Mouse (Mus musculus) midbrain, embryonic 12.5 days (tissue): ENCODE measurements around the gene Cds1. TPM values are rescaled to one million over a fixed set of nuclear protein-coding genes. Genes with fewer than 3 reads are reported as not detected.
"Not testable (repeated sequence)": the region's sequence is repeated elsewhere in the genome, so short reads cannot be mapped to it uniquely, and the experiment has no call there.

ENCODE experiments used
- ATAC-seq: fragments of 200-750 bp; cut with Nextera tagmentation; 2 replicates; pipeline ENCODE4 v1.8.0; 2017; ENCODE audit warnings: low read depth, moderate TSS enrichment, moderate library complexity; ENCODE audit not compliant: low FRiP score
- H3K27ac ChIP-seq: fragments of 300-500 bp; sonication (generic); replicated peaks from 2 replicates; pipeline ENCODE4 v1.5.1; 2016; ENCODE audit warnings: mild to moderate bottlenecking
- H3K27me3 ChIP-seq: fragments of 300-500 bp; sonication (generic); 2 replicates; pipeline ENCODE4 v1.6.1; 2016; ENCODE audit warnings: mild to moderate bottlenecking
- H3K36me3 ChIP-seq: fragments of 300-500 bp; sonication (generic); 2 replicates; pipeline ENCODE4 v1.6.1; 2016
- H3K4me1 ChIP-seq: fragments of 300-500 bp; sonication (generic); 2 replicates; pipeline ENCODE4 v1.6.1; 2016
- H3K4me2 ChIP-seq: fragments of 300-500 bp; sonication (generic); replicated peaks from 2 replicates; pipeline ENCODE4 v1.6.1; 2016; ENCODE audit warnings: mild to moderate bottlenecking, moderate library complexity
- H3K4me3 ChIP-seq: fragments of 300-500 bp; sonication (generic); 2 replicates; pipeline ENCODE4 v1.5.1; 2016; ENCODE audit warnings: mild to moderate bottlenecking
- H3K9ac ChIP-seq: fragments of 300-500 bp; sonication (generic); replicated peaks from 2 replicates; pipeline ENCODE4 v1.6.1; 2016; ENCODE audit warnings: mild to moderate bottlenecking, moderate library complexity
- H3K9me3 ChIP-seq: fragments of 300-500 bp; sonication (generic); 2 replicates; pipeline ENCODE4 v1.6.1; 2016; ENCODE audit warnings: mild to moderate bottlenecking
- WGBS: fragments of 180-500 bp; shearing (Covaris S2); methylation state at CpG from one replicate; pipeline ENCODE4 v1.1.7; 2016; 5-methylcytosine and 5-hydroxymethylcytosine counted together
- polyA plus RNA-seq: library from polyadenylated mRNA; unstranded; fragments of >200 nt; fragmentation: Nextera tagmentation; extraction: Ambion mirVana; gene quantifications from 2 replicates; pipeline ENCODE4 v1.2.1, GENCODE M21; 2016

The Cds1 gene
- polyA plus RNA-seq, 1 experiment from 2014 or later: 1.4 TPM

DNA sequence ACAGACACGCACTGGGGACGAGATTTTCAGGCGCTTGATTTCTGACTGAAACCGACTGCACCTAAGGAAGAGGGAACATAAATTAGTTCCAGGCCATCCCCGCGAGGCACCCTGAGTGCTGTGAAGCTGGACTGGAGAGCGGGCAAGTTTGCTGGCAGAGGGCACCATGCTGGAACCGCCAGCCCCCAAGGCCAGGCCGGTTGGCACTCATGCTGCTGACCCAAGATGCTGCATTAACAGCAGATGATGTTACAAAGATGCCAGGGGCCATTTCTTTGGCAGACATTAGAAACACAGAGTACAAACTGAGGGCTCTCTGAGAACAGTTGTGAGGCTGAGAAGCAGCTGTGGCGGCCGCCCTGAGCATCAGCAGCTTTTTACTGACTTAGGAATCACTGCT is 71.3 kb downstream of the Cds1 start:
- Histone ChIP-seq H3K4me1 (no peaks in the 10 kb centered on the region), H3K4me3 (no peak overlapping the region), H3K9me3 (no peaks in the 10 kb centered on the region), H3K36me3 (peaks cover 87% of the 10 kb centered on the region), H3K4me2 (no peak overlapping the region), H3K9ac (no peak overlapping the region), H3K27me3 (no peaks in the 10 kb centered on the region), H3K27ac (no peak overlapping the region)
- no peak for ATAC-seq
- 95% methylated on average over 11 of the region's 11 CpGs for WGBS

DNA sequence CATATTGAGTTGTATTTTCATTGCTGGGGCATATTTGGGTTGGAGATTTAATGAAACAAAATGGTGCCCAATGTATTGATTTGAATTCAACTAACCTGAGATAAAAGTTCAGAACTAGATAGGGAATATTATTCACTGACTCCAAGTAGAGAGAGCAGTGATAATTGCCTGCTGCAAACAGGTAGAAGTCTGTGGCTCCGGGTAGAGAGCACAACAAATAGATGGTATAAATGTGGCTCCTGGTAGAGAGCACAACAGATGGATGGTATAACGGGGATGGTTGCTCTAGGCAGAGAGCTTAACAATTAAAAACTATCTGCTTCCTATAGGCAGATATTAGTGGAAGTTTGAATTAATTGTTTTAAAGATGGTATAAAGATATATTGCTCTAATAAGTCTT is 72.7 kb downstream of the Cds1 start:
- H3K27ac ChIP-seq, H3K9ac ChIP-seq, H3K27me3 ChIP-seq, H3K4me1 ChIP-seq, ATAC-seq, H3K4me2 ChIP-seq, H3K4me3 ChIP-seq, H3K9me3 ChIP-seq: not testable (repeated sequence)
- H3K36me3 ChIP-seq: peaks cover 89% of the 10 kb centered on the region
- 96% methylated on average over 2 of the region's 2 CpGs for WGBS

DNA sequence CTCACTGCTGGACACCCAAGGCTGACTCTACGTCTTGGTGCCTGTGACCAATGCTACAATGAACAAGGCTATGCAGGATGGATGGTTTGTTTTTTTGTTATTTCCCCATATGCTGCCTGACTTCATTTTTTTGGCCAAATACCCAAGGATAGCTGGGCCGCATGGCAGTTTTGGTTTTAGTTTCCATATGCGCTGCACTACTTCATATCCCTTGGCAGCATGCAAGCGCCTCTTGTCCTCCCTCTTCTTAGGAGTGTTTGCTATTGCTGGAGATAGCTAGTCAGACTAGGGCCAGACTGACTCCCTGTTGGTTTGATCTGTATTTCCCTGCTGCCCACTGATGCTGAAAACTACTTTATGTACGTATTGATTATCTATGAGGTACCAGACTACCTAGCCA is 75.5 kb downstream of the Cds1 start:
- Histone ChIP-seq H3K4me2 (no peak overlapping the region), H3K9me3 (no peaks in the 10 kb centered on the region), H3K9ac (no peak overlapping the region), H3K27me3 (no peaks in the 10 kb centered on the region), H3K4me1 (no peaks in the 10 kb centered on the region), H3K36me3 (peaks cover 99% of the 10 kb centered on the region), H3K27ac (no peak overlapping the region), H3K4me3 (no peak overlapping the region)
- WGBS: 96% methylated on average over 5 of the region's 5 CpGs
- no peak for ATAC-seq

DNA sequence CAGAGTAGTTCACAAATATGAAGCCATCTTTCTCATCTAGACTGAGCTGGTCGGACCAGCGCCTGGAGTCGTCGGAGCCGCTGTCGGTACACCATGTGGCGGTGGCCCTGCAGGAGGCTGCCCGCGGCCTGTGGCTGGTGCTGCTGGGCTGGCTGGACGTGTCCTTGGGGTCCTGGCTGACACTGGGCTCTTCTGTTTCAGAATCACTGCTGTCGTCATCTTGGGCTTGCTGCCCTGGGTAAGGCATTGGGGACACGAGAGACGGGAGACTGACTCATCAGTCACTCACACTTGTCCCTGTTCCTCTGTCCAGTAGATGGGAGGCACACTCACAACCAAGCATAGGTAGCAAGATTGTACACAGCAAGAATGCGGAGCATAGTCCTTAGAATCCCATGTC is 80.1 kb downstream of the Cds1 start:
- no peak for ATAC-seq
- peaks cover 100% of the 10 kb centered on the region for H3K36me3 ChIP-seq
- no peak overlapping the region for H3K4me2 ChIP-seq
- no peak overlapping the region for H3K9ac ChIP-seq
- H3K4me1 ChIP-seq: no peaks in the 10 kb centered on the region
- no peak overlapping the region for H3K4me3 ChIP-seq
- 96% methylated on average over 14 of the region's 14 CpGs for WGBS
- no peak overlapping the region for H3K27ac ChIP-seq
- H3K9me3 ChIP-seq: no peaks in the 10 kb centered on the region
- no peaks in the 10 kb centered on the region for H3K27me3 ChIP-seq

DNA sequence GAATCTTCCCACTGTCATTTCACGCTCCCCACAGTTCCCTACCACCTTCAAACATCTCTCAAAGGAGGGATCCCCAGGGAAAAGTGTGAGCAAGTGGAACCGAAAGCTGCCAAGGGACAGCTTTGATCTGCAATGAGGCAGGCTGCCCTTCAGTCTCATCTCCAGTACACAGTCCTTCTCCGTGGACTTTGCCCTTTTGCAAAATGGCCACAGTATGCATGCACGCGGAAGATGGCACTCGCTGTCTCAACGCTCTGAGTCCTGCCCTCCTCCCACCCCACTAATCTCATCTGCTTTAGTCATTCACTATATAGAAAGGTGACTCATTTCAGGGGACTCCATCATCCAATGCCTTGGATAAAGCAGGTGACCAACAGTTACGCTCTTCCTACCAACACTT is 81.0 kb downstream of the Cds1 start:
- no peak overlapping the region for H3K9ac ChIP-seq
- H3K4me1 ChIP-seq: no peaks in the 10 kb centered on the region
- no peaks in the 10 kb centered on the region for H3K9me3 ChIP-seq
- no peak overlapping the region for H3K4me3 ChIP-seq
- 91% methylated on average over 8 of the region's 8 CpGs for WGBS
- H3K36me3 ChIP-seq: peaks cover 100% of the 10 kb centered on the region
- ATAC-seq: no peak
- H3K4me2 ChIP-seq: no peak overlapping the region
- H3K27me3 ChIP-seq: no peaks in the 10 kb centered on the region
- no peak overlapping the region for H3K27ac ChIP-seq

DNA sequence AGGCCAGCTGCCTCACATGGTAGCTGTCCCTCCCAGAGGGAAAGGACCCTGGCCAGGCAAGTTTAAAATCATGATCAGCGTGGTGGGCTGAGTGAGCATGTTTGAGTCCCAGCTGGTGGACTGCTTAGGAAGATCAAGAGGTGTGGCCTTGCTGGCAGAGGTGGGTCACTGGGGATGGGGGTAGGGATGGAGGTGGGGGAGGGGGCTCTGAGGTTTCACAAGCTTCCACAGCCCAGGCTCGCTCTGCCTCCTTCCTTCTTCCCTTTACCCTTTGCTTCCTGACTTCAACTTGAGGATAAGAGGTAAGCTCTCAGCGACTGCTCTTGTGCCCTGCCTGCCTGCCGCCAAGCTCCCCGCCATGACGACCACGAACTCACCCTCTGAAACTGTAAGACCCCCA is 82.4 kb downstream of the Cds1 start:
- no peaks in the 10 kb centered on the region for H3K27me3 ChIP-seq
- H3K9me3 ChIP-seq: no peaks in the 10 kb centered on the region
- 86% methylated on average over 7 of the region's 7 CpGs for WGBS
- H3K27ac ChIP-seq: no peak overlapping the region
- no peak overlapping the region for H3K4me2 ChIP-seq
- peaks cover 100% of the 10 kb centered on the region for H3K36me3 ChIP-seq
- no peaks in the 10 kb centered on the region for H3K4me1 ChIP-seq
- H3K4me3 ChIP-seq: no peak overlapping the region
- no peak for ATAC-seq
- H3K9ac ChIP-seq: no peak overlapping the region

DNA sequence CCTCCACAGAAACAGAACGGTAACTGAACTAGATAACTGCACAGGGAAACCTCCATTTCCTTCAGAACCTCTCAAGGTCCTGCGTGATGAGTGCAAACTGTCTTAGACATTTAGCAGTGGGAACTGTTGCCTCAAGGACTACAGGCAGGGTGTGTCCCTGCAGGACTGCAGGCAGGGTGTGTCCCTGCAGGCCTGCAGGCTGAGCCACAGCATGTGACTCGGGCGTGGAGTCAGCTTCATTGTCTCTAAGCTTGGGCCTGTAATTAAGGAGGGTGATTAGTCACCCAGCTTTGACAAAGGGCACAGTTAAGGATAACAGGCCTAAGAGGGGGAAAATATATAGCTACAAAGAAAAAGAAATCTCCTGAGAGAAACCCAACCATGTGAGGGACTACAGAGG is 82.8 kb downstream of the Cds1 start:
- Histone ChIP-seq H3K27ac (no peak overlapping the region), H3K4me3 (no peak overlapping the region), H3K4me2 (no peak overlapping the region), H3K9me3 (no peaks in the 10 kb centered on the region), H3K4me1 (no peaks in the 10 kb centered on the region), H3K36me3 (peaks cover 100% of the 10 kb centered on the region), H3K27me3 (no peaks in the 10 kb centered on the region), H3K9ac (no peak overlapping the region)
- ATAC-seq: no peak
- WGBS: 83% methylated on average over 4 of the region's 4 CpGs

DNA sequence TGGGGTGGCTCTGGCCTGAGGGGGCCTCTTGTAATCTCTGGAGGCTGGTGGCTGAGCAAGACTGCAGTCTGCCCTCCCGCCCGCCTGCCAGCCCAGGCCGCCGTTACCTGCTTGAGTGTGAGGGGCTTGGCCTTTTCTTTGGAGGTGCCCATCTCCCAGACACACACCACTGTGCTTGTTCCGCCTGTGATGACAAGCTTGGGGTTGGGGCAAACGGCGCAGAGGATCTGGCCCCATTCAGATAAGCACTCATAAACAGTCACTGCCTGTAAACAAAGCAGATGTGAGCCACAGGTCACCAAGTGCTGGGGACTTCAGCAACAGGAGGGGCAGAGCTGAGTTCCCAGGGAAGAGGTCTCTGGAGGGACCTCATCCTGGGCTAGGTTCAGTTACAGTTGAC is 86.2 kb downstream of the Cds1 start:
- Histone ChIP-seq H3K27me3 (no peaks in the 10 kb centered on the region), H3K4me1 (no peaks in the 10 kb centered on the region), H3K4me3 (no peak overlapping the region), H3K9me3 (no peaks in the 10 kb centered on the region), H3K36me3 (peaks cover 100% of the 10 kb centered on the region), H3K4me2 (no peak overlapping the region), H3K9ac (no peak overlapping the region), H3K27ac (no peak overlapping the region)
- 99% methylated on average over 7 of the region's 7 CpGs for WGBS
- no peak for ATAC-seq

DNA sequence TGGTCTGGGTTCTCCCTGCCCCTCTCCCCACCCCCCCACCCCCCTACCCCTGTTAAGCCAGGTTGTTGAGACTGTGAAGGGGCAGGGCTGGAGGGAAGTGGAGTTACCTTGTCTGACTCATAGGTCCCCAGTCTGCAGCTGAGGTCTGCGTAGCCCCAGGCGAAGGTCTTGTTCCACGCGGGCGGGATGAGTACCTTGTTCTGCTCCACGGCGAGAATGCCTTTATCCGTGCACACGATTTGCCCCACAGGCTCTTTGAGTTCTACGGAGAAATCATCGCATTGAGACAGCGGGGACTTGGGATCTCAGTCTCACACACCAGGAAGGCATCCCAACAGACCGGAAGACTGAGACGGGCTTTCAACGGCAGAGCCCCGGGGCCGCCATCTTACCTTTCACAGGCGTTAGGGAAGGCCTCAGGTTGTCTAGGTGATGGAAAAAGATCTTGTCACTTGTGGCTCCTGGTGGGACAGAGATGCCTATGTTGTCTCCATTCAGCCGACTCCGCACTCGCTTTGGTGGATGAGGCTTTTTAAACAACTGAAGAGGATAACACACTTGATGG is 87.3 kb downstream of the Cds1 start:
- Histone ChIP-seq H3K27me3 (no peaks in the 10 kb centered on the region), H3K4me1 (no peaks in the 10 kb centered on the region), H3K9ac (no peak overlapping the region), H3K27ac (no peak overlapping the region), H3K36me3 (peaks cover 97% of the 10 kb centered on the region), H3K4me2 (no peak overlapping the region), H3K9me3 (no peaks in the 10 kb centered on the region), H3K4me3 (no peak overlapping the region)
- ATAC-seq: no peak
- 95% methylated on average over 21 of the region's 21 CpGs for WGBS

DNA sequence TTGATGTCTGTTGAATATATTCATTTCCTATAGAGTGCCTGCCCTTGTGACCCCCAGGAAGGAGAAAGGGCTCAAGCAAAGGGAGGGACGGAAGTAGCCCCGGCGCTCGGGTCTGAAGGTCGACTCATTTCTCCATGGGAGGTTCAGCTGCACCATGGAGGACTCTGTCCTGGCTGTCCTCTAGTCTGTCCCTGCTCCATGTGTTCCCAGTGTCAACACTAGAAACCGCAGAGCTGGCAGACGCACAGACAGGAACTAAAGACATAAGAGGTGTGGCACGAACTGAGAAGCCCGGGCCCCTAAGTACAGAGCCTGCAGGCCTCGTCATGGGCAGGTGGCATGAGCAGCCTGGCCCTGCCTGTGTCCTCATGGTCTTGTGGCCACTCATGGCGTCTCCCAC is 89.2 kb downstream of the Cds1 start:
- Histone ChIP-seq H3K4me3 (no peak overlapping the region), H3K9me3 (no peaks in the 10 kb centered on the region), H3K9ac (no peak overlapping the region), H3K36me3 (peaks cover 97% of the 10 kb centered on the region), H3K27ac (no peak overlapping the region), H3K27me3 (no peaks in the 10 kb centered on the region), H3K4me2 (no peak overlapping the region), H3K4me1 (no peaks in the 10 kb centered on the region)
- no peak for ATAC-seq
- WGBS: 94% methylated on average over 11 of the region's 11 CpGs

DNA sequence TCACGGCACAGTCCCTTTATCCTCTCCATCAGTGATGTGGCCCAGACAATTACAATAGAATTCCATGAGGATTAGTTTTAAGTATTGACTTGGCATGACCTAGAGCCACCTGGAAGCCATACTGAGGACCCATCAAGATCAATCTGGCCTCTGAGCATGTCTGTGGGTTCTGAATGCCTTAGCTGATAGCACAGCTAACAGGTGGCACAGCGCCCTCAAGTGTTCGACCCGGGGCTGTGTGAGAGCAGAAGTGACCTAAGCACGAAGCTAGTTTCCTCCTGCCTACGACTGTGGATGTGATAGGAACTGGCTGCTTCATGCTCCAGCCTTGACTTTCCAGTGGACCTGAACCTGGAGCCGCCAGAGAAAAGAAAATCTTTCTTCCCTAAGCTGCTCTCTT is 89.7 kb downstream of the Cds1 start:
- 82% methylated on average over 7 of the region's 7 CpGs for WGBS
- Histone ChIP-seq H3K9ac (no peak overlapping the region), H3K4me2 (no peak overlapping the region), H3K36me3 (peaks cover 97% of the 10 kb centered on the region), H3K27ac (no peak overlapping the region), H3K4me3 (no peak overlapping the region), H3K4me1 (no peaks in the 10 kb centered on the region), H3K27me3 (no peaks in the 10 kb centered on the region), H3K9me3 (no peaks in the 10 kb centered on the region)
- ATAC-seq: no peak

DNA sequence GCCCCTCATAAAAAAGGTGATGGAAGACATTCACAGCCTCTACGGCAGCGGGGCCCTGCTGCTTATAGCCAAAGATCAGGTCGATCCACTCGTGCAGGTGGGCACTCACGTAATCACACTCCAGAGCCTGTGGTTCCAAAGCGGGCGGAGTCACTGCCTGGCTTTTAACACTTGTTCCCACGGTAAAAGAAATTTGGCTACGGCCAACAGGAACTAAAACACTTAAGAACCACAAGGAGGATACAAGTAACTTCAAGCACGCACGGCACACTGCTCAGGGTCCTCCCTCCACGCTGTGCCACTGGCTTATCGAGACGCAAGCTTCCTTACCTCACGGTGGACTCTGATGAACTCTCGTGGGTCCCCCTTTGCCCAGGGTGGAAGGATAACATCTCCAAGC is 90.5 kb downstream of the Cds1 start:
- Histone ChIP-seq H3K4me1 (no peaks in the 10 kb centered on the region), H3K4me3 (no peak overlapping the region), H3K9me3 (no peaks in the 10 kb centered on the region), H3K36me3 (peaks cover 93% of the 10 kb centered on the region), H3K27ac (no peak overlapping the region), H3K27me3 (no peaks in the 10 kb centered on the region), H3K9ac (no peak overlapping the region), H3K4me2 (no peak overlapping the region)
- ATAC-seq: no peak
- WGBS: 95% methylated on average over 16 of the region's 16 CpGs

DNA sequence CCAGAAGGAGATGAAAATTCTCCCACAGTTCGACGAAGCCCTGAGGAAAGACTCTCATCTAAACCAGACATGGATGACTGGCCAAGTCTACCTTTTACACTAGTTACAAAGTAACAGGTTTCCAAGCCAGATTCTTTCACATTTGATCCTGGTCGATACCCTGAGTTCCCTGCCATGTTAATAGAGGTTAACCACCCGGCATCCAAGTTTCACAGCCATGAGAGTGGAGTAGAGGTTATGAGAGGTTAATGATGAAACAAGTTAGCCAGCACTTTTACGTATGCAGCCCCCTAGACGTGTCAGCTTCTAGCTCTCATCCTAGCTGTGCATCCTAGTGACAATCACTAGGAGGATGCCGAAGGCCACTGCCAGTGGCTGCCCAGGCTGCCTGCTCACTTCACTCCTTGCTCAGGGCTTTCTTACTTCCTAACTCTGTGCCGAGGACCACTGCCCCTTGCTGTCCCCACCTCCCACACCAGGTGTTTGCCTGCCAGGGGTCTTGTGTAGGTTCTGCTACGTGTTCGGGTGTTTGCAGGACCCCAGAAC is 94.0 kb downstream of the Cds1 start:
- no peaks in the 10 kb centered on the region for H3K9me3 ChIP-seq
- H3K36me3 ChIP-seq: peaks cover 93% of the 10 kb centered on the region
- no peak overlapping the region for H3K4me3 ChIP-seq
- H3K27ac ChIP-seq: no peak overlapping the region
- no peak for ATAC-seq
- WGBS: 93% methylated on average over 10 of the region's 10 CpGs
- H3K27me3 ChIP-seq: no peaks in the 10 kb centered on the region
- no peaks in the 10 kb centered on the region for H3K4me1 ChIP-seq
- H3K4me2 ChIP-seq: no peak overlapping the region
- no peak overlapping the region for H3K9ac ChIP-seq
